Mouse (Mus musculus): ENCODE data around the gene Olfr574.

- no peak for TF ChIP-seq CTCF (IDR thresholded peaks at IDR 0.05; ENCODE audit: extremely low read depth, insufficient read length, insufficient replicate concordance, low read depth, low read length)
- no peak for TF ChIP-seq POLR2A (IDR thresholded peaks at IDR 0.05; ENCODE audit: low read depth, low read length)
Observed at GRCm38 (mm10) chr7:102958137-102958536, 9.9 kb downstream of the Olfr574 start.
